Mouse (Mus musculus) heart, embryonic 13.5 days (tissue): ENCODE measurements around the gene Pdzd8. TPM values are rescaled to one million over a fixed set of nuclear protein-coding genes. Genes with fewer than 3 reads are reported as not detected.

ENCODE experiments used
- ATAC-seq: fragments of 200-750 bp; cut with Nextera tagmentation; 2 replicates; pipeline ENCODE4 v1.8.0; 2017; ENCODE audit warnings: moderate TSS enrichment; ENCODE audit not compliant: insufficient number of reproducible peaks, low FRiP score, low TSS enrichment; ENCODE audit errors: extremely low read depth
- H3K27ac ChIP-seq: fragments of 300-500 bp; sonication (generic); replicated peaks from 2 replicates; pipeline ENCODE4 v1.5.1; 2015; ENCODE audit warnings: moderate library complexity, mild to moderate bottlenecking, inconsistent platforms
- H3K27me3 ChIP-seq: fragments of 300-500 bp; sonication (generic); replicated peaks from 2 replicates; pipeline ENCODE4 v1.6.1; 2015; ENCODE audit warnings: mild to moderate bottlenecking, inconsistent platforms
- H3K36me3 ChIP-seq: fragments of 300-500 bp; sonication (generic); 2 replicates; pipeline ENCODE4 v1.6.1; 2015; ENCODE audit warnings: mild to moderate bottlenecking, inconsistent platforms
- H3K4me1 ChIP-seq: fragments of 300-500 bp; sonication (generic); 2 replicates; pipeline ENCODE4 v1.6.1; 2015; ENCODE audit warnings: inconsistent platforms
- H3K4me2 ChIP-seq: fragments of 300-500 bp; sonication (generic); 2 replicates; pipeline ENCODE4 v1.6.1; 2015; ENCODE audit warnings: inconsistent platforms, mild to moderate bottlenecking, moderate library complexity
- H3K4me3 ChIP-seq: fragments of 300-500 bp; sonication (generic); 2 replicates; pipeline ENCODE4 v1.5.1; 2015; ENCODE audit warnings: moderate library complexity, mild to moderate bottlenecking, inconsistent platforms
- H3K9ac ChIP-seq: fragments of 300-500 bp; sonication (generic); 2 replicates; pipeline ENCODE4 v1.6.1; 2015; ENCODE audit warnings: inconsistent platforms, mild to moderate bottlenecking, moderate library complexity
- H3K9me3 ChIP-seq: fragments of 300-500 bp; sonication (generic); 2 replicates; pipeline ENCODE4 v1.6.1; 2016; ENCODE audit warnings: inconsistent platforms
- WGBS: fragments of 180-500 bp; shearing (Covaris S2); methylation state at CpG from one replicate; pipeline ENCODE4 v1.1.7; 2015; ENCODE audit warnings: mixed read lengths; 5-methylcytosine and 5-hydroxymethylcytosine counted together
- polyA plus RNA-seq: library from polyadenylated mRNA; unstranded; fragments of >200 nt; fragmentation: Nextera tagmentation; extraction: Ambion mirVana; gene quantifications from 2 replicates; pipeline ENCODE4 v1.2.1, GENCODE M21; 2015

Gene Pdzd8
- 6.4 and 7.0 TPM in 2 replicates for polyA plus RNA-seq

DNA sequence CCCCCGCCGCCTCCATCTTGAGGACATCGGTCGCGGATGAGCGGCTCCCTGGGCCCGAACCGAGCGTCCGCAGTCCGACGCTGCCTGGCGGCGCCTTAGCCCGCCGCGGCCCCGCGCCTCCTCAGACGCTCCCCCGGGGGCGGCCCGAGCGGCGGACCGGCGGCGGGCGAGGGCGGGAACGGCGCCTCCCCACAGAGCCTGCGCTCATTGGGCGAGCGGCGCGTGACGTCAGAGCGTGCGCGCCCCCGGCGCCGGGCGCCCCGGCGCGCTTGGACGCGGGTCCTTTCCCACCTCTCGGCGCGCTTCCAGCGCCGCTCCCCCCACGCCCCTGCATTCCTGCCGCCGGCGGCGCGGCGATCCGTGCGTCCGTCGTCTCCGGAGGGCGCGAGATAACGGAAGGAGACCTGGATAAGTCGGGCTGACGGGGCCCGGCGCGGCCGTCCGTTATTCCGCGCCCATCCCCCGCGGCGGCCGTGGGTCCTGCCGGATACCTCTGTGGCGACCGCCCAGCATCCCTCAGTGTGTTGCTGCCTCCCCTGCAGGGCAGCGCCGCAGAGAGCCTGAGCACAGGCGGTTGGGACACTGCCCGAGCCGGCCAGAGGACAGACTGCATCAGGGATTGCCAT lies at the start of gene Pdzd8:
TSS of gene Pdzd8 (minus strand) at position 123 of the 626 bp plus-strand sequence.
- H3K9me3 ChIP-seq: no peaks in the 10 kb centered on the region
- H3K4me1 ChIP-seq: peaks cover 42% of the 10 kb centered on the region
- peaks cover 37% of the 10 kb centered on the region for H3K27me3 ChIP-seq
- no peaks in the 10 kb centered on the region for H3K36me3 ChIP-seq
- H3K27ac ChIP-seq: peak within 1 kb of the TSS; percentile 94
- WGBS: under 1% methylated on average over 78 of the region's 91 CpGs
- ATAC-seq: peak; percentile 95
- peak within 1 kb of the TSS; percentile 100 for H3K4me2 ChIP-seq
- peak within 1 kb of the TSS; percentile 97 for H3K4me3 ChIP-seq
- H3K9ac ChIP-seq: peak within 1 kb of the TSS; percentile 96

DNA sequence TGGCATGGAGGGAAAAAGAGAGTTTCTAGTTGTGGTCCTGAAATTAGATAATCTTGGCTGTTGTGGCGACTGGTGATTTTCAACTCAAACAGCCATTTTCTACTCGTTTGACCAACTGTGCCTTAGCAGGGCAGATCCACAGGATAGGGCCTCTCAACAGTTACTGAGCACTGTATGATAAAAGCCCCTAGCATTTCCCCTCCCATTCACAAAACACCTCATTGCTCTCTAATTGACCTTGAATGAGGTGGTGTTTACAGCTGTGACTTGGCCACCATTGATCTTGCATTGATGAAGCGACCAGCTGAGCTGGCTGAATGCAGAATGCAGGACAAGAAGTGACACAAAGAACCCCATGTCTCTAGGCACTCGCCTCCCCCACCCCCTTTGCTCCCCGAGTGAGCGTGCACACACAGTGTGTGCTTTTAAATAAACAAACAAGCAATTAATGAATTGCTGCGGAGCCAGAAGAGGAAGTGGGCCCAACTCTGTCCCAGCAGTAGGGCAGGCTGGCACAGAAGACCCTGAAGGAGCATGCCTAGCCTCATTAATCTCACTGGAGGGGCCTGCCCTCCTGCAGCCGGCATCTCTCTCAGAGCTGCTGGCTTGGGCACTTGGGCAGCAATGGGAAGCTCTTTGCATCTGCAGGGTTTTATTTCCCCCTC lies 48.3 kb upstream of the Pdzd8 start:
- Histone ChIP-seq H3K4me2 (no peak overlapping the region), H3K27me3 (peaks cover 85% of the 10 kb centered on the region)

DNA sequence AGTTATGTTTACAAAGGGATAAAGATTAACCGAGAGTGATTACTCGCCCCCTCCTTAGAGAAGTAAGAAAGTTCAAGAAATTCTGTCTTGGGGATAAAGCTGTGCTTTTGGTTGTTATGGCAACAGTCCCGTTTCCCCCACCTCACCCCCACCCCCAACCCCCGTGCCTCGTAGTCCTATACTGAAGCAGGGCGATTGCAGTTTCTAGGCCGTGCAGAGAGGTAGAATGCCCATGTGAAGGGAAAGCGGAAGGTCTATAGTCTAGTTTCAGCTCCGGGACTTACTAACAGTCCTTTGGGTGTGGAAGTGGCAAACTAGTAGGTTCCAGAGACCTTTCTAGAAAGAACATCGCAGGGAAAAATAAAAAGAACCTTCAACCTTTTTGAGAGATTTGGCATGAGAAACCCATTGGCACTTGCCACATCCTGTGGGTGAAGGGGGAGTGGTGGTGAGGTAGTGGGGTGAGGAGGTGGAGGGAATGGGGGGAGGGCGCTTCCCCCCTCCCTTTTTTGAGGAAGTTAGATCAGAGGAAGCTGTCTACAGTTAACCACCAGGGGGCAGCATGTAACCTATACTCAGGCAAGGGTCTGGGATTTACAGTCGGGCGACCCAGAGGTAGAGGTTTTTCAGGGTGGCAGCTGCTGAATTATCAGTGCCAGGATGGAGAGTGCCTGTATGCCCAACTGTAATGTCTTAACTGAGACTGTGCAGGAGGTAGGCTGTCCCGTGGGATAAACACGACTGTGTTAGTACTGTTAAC lies 43.4 kb upstream of the Pdzd8 start:
- H3K4me3 ChIP-seq: no peak overlapping the region

More for the DNA sequence above, 48.3 kb upstream of the Pdzd8 start:
- Histone ChIP-seq H3K9me3 (no peaks in the 10 kb centered on the region), H3K4me1 (peaks cover 13% of the 10 kb centered on the region), H3K27ac (no peak overlapping the region), H3K4me3 (no peak overlapping the region), H3K36me3 (no peaks in the 10 kb centered on the region), H3K9ac (no peak overlapping the region)
- 29% methylated on average over 8 of the region's 8 CpGs for WGBS
- ATAC-seq: no peak

DNA sequence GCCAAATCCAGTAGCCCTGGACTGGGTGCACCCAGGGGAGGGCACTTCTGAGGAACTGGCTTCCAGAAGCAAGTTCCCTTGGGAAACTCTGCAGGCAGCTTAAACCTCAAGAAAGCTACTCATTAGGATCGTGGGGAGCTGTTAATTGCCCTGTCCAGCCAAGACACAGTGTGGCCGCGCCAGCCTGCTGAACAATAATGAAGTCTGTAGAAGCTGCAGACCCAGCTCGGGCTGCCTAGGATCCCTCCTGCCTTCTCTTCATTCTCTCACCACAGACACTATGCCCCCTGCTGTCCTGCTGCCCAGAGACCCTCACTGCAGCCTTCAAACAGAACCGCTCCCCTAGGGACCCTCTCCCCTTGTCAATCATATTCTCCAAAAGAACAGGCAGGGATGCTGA lies 42.8 kb upstream of the Pdzd8 start:
- H3K4me2 ChIP-seq: peak overlapping the region; percentile 54
- H3K9me3 ChIP-seq: no peaks in the 10 kb centered on the region
- WGBS: 22% methylated on average over 5 of the region's 5 CpGs
- peaks cover 68% of the 10 kb centered on the region for H3K27me3 ChIP-seq
- no peaks in the 10 kb centered on the region for H3K36me3 ChIP-seq
- H3K4me1 ChIP-seq: no peaks in the 10 kb centered on the region; the same call in 1 of the 2 replicates
- ATAC-seq: no peak
- H3K27ac ChIP-seq: no peak overlapping the region
- H3K4me3 ChIP-seq: no peak overlapping the region
- H3K9ac ChIP-seq: no peak overlapping the region

More for the DNA sequence above, 43.4 kb upstream of the Pdzd8 start:
- ATAC-seq: no peak
- Histone ChIP-seq H3K36me3 (no peaks in the 10 kb centered on the region), H3K27ac (no peak overlapping the region), H3K27me3 (peaks cover 75% of the 10 kb centered on the region), H3K9ac (no peak overlapping the region), H3K4me2 (peak overlapping the region; percentile 54), H3K4me1 (no peaks in the 10 kb centered on the region; the same call in 1 of the 2 replicates), H3K9me3 (no peaks in the 10 kb centered on the region)
- WGBS: 24% methylated on average over 15 of the region's 15 CpGs

DNA sequence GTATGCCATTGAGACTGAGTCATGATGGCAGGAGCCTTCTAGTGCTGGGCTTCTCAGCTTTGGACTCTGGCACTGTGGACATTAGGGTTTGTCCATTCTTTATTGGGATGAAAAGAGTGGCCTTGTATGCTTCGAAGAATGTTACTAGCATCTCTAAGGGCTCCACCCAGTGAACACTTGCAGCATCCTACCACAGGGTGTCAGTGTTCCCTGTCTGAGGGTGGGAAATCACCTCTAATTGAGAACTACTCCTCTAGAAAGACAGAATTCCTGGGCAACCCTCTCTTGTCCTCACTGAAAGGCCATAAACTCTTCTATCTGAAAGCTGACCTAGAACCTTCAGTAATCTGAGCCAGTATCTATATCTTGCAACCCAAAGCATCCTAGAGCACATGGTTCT lies 41.6 kb upstream of the Pdzd8 start:
- Histone ChIP-seq H3K4me3 (no peak overlapping the region), H3K4me2 (no peak overlapping the region), H3K9ac (no peak overlapping the region), H3K27ac (no peak overlapping the region), H3K9me3 (no peaks in the 10 kb centered on the region), H3K36me3 (no peaks in the 10 kb centered on the region), H3K4me1 (no peaks in the 10 kb centered on the region; the same call in 1 of the 2 replicates), H3K27me3 (peaks cover 58% of the 10 kb centered on the region)
- ATAC-seq: no peak
- 36% methylated on average over 1 of the region's 1 CpGs for WGBS

DNA sequence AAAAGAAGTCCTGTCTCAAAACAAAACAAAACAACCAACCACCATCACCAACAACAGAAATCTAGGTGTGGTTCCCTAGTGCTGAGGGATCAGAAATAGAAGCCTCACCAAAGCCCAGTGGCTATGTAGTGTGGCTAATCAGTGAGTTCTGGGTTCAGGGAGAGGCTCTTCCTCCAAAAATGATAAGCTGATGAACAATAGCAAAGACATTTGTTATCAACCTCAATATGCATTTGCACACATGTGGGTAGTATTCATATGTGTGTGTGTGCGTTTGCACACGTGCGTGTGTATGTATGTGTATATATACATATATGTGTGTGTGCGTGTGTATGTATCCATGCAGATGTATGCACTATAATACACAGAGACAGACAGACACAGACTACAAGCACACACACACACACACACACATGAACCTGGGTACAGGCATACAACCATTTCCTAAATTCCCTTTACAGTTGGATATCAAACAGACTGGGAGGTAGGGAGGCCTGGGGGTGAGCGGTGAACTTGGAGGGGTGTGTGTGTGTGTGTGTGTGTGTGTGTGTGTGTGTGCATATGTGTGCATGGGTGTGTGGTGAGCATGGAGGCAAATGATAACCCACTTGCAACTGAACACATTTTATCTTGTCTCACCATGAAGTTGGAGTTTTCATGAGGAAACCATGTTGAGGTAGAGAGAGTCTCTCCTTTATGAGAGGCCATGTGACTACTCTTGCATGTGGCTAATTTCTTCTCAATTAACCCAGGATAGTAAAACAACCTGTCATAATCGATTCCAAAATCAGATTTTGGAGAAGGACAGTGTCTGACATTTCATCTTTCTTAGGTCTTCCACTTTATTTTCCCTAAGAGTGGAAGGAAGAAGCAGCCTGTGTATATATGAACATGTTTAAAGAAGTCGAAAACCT lies 39.3 kb upstream of the Pdzd8 start:
- Histone ChIP-seq H3K27me3 (peaks cover 43% of the 10 kb centered on the region), H3K4me1 (no peaks in the 10 kb centered on the region; the same call in 1 of the 2 replicates), H3K9me3 (no peaks in the 10 kb centered on the region), H3K36me3 (no peaks in the 10 kb centered on the region), H3K4me3 (no peak overlapping the region), H3K9ac (no peak overlapping the region), H3K4me2 (no peak overlapping the region), H3K27ac (no peak overlapping the region)
- ATAC-seq: no peak
- WGBS: 81% methylated on average over 7 of the region's 7 CpGs

GRCm38 (mm10) chr19:59382416-59382917 lies 36.9 kb upstream of the Pdzd8 start:
- no peak for ATAC-seq
- H3K9me3 ChIP-seq: no peaks in the 10 kb centered on the region
- H3K36me3 ChIP-seq: no peaks in the 10 kb centered on the region
- no peak overlapping the region for H3K9ac ChIP-seq
- H3K4me2 ChIP-seq: no peak overlapping the region
- no peak overlapping the region for H3K4me3 ChIP-seq
- H3K4me1 ChIP-seq: no peaks in the 10 kb centered on the region
- no peak overlapping the region for H3K27ac ChIP-seq
- peaks cover 33% of the 10 kb centered on the region for H3K27me3 ChIP-seq

DNA sequence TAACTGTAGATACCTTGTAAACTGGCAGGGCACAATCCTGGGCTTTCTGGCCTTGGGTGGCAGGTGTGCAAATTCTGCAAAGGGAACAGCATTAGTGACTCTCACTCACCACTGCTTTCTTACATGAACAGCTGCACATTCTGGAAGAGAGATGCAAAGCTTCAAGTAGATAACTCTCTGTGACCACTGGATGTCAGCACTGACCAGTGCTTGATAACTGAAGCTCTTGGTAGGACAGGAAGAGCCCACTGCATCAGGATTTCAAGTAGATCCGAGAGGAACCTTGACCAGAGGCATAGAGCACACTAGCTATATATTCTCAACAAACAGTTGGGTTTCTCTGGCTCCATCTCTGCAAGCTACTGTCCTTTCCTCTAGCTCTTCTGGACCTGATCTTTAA lies 34.4 kb upstream of the Pdzd8 start:
- H3K4me3 ChIP-seq: no peak overlapping the region
- H3K27ac ChIP-seq: no peak overlapping the region
- WGBS: 25% methylated on average over 1 of the region's 1 CpGs
- H3K36me3 ChIP-seq: no peaks in the 10 kb centered on the region
- no peaks in the 10 kb centered on the region for H3K4me1 ChIP-seq
- H3K27me3 ChIP-seq: peaks cover 15% of the 10 kb centered on the region; the same call in 1 of the 2 replicates
- H3K9me3 ChIP-seq: 0 out of 2 replicates have a peak, but pooled peaks cover 5% of the 10 kb centered on the region
- no peak overlapping the region for H3K4me2 ChIP-seq
- no peak for ATAC-seq
- H3K9ac ChIP-seq: no peak overlapping the region

- Histone ChIP-seq H3K36me3 (no peaks in the 10 kb centered on the region), H3K9ac (no peak overlapping the region), H3K27ac (no peak overlapping the region), H3K9me3 (0 out of 2 replicates have a peak, but pooled peaks cover 5% of the 10 kb centered on the region), H3K27me3 (peaks cover 15% of the 10 kb centered on the region; the same call in 1 of the 2 replicates), H3K4me3 (no peak overlapping the region), H3K4me2 (no peak overlapping the region), H3K4me1 (no peaks in the 10 kb centered on the region)
- WGBS: 65% methylated on average over 2 of the region's 2 CpGs
- no peak for ATAC-seq
These were observed 30.9 kb upstream of the Pdzd8 start for GRCm38 (mm10) chr19:59376481-59376880.

- WGBS: 76% methylated on average over 6 of the region's 6 CpGs
- Histone ChIP-seq H3K36me3 (no peaks in the 10 kb centered on the region), H3K4me3 (no peak overlapping the region), H3K4me2 (no peak overlapping the region), H3K4me1 (no peaks in the 10 kb centered on the region), H3K9ac (no peak overlapping the region), H3K27ac (no peak overlapping the region), H3K9me3 (0 out of 2 replicates have a peak, but pooled peaks cover 5% of the 10 kb centered on the region), H3K27me3 (peaks cover 12% of the 10 kb centered on the region; the same call in 1 of the 2 replicates)
- ATAC-seq: no peak
These were observed 29.4 kb upstream of the Pdzd8 start for GRCm38 (mm10) chr19:59374940-59375339.
